Mouse (Mus musculus) cerebellum, adult 2 months (tissue): Measurements from ENCODE around the gene Cbx2.

Source experiments
- CTCF ChIP-seq: fragments of 200-500 bp; IDR thresholded peaks from 2 replicates; pipeline ENCODE4 v1.5.1; 2011; ENCODE audit warnings: low read depth, mild to moderate bottlenecking, control low read depth, low read length, moderate library complexity, borderline replicate concordance; ENCODE audit not compliant: insufficient read depth
- POLR2A ChIP-seq: fragments of 200-500 bp; IDR thresholded peaks from 2 replicates; pipeline ENCODE4 v1.6.1; 2011; ENCODE audit warnings: low read length, control low read depth, borderline replicate concordance; ENCODE audit not compliant: insufficient read depth

GRCm38 (mm10) chr11:119042466-119043272 lies 19.9 kb downstream of the Cbx2 start:
- no peak for TF ChIP-seq POLR2A
- TF ChIP-seq CTCF, result no peak
